Mouse (Mus musculus) hindbrain, postnatal 0 days (tissue): ENCODE results near the gene Ttll9. TPM values are rescaled to one million over a fixed set of nuclear protein-coding genes. Genes with fewer than 3 reads are reported as not detected.

ENCODE experiments used
- ATAC-seq: fragments of 200-750 bp; cut with Nextera tagmentation; 2 replicates; pipeline ENCODE4 v1.8.0; 2017; ENCODE audit warnings: mild to moderate bottlenecking, moderate TSS enrichment, moderate library complexity
- DNase-seq: peaks from one replicate; pipeline ENCODE4 v3.0.0-alpha.2; 2015; ENCODE audit warnings: low spot score
- H3K27ac ChIP-seq: fragments of 300-500 bp; sonication (generic); 2 replicates; pipeline ENCODE4 v1.5.1; 2014; ENCODE audit warnings: mild to moderate bottlenecking
- H3K27me3 ChIP-seq: fragments of 300-500 bp; sonication (generic); 2 replicates; pipeline ENCODE4 v1.6.1; 2014; ENCODE audit warnings: low read length, mixed read lengths; ENCODE audit not compliant: insufficient read depth
- H3K36me3 ChIP-seq: fragments of 300-500 bp; sonication (generic); 2 replicates; pipeline ENCODE4 v1.6.1; 2014; ENCODE audit warnings: low read length, mixed read lengths; ENCODE audit not compliant: insufficient read depth
- H3K4me1 ChIP-seq: fragments of 300-500 bp; sonication (generic); 2 replicates; pipeline ENCODE4 v1.6.1; 2014; ENCODE audit warnings: antibody characterized with exemption, low read length, mixed read lengths; ENCODE audit not compliant: insufficient read depth
- H3K4me2 ChIP-seq: fragments of 300-500 bp; sonication (generic); 2 replicates; pipeline ENCODE4 v1.6.1; 2014; ENCODE audit warnings: low read depth, mild to moderate bottlenecking, low read length, moderate library complexity, mixed read lengths
- H3K4me3 ChIP-seq: fragments of 300-500 bp; sonication (generic); 2 replicates; pipeline ENCODE4 v1.5.1; 2014; ENCODE audit warnings: low read length
- H3K9ac ChIP-seq: fragments of 300-500 bp; sonication (generic); replicated peaks from 2 replicates; pipeline ENCODE4 v1.6.1; 2014; ENCODE audit warnings: mild to moderate bottlenecking, low read length, moderate library complexity, mixed read lengths
- H3K9me3 ChIP-seq: fragments of 300-500 bp; sonication (generic); 2 replicates; pipeline ENCODE4 v1.6.1; 2016; ENCODE audit warnings: low read length, mixed read lengths
- CTCF ChIP-seq: IDR thresholded peaks from 2 replicates; pipeline ENCODE4 v1.5.1; 2016; ENCODE audit warnings: antibody characterized with exemption, control low read depth, low read depth
- WGBS: fragments of 180-500 bp; shearing (Covaris S2); extraction: QIAGEN DNeasy Blood & Tissue Kit; methylation state at CpG from one replicate; pipeline ENCODE4 v1.1.7; 2014; 5-methylcytosine and 5-hydroxymethylcytosine counted together
- polyA plus RNA-seq: library from polyadenylated mRNA; unstranded; fragments of >200 nt; fragmentation: Nextera tagmentation; extraction: Ambion mirVana; gene quantifications from 2 replicates; pipeline ENCODE4 v1.2.1, GENCODE M21; 2015
- total RNA-seq: library from RNA; depleted of rRNA; stranded (reverse); fragments of >200 nt; gene quantifications from 2 replicates; pipeline ENCODE4 v1.2.3, GENCODE M21; 2014; rRNA removed

Ttll9 gene
- 5.2 and 7.3 TPM in 2 replicates for total RNA-seq
- polyA plus RNA-seq: 5.9 and 6.5 TPM in 2 replicates

- Histone ChIP-seq H3K4me1 (no peaks in the 10 kb centered on the region), H3K4me3 (peak within 1 kb of the TSS; percentile 45), H3K27me3 (no peaks in the 10 kb centered on the region), H3K36me3 (no peaks in the 10 kb centered on the region), H3K9ac (peak within 1 kb of the TSS; percentile 51; the same call in 1 of the 2 replicates), H3K27ac (no peak within 1 kb of the TSS), H3K9me3 (no peaks in the 10 kb centered on the region), H3K4me2 (peak within 1 kb of the TSS; percentile 73)
- under 1% methylated on average over 34 of the region's 34 CpGs for WGBS
- no peak for TF ChIP-seq CTCF
- peak; percentile 98 for ATAC-seq
- DNase-seq: peak; percentile 92
Observed at GRCm38 (mm10) chr2:152962091-152962793, at the start of gene Ttll9. TSS of gene Ttll9 (plus strand) at chr2:152962485.

GRCm38 (mm10) chr2:152913471-152913870, 48.8 kb upstream of the Ttll9 start:
- H3K4me1 ChIP-seq: no peaks in the 10 kb centered on the region
- DNase-seq (no peak), ATAC-seq (no peak)
- H3K4me3 ChIP-seq: no peak overlapping the region
- H3K36me3 ChIP-seq: no peaks in the 10 kb centered on the region
- H3K9ac ChIP-seq: no peak overlapping the region
- WGBS: 49% methylated on average over 7 of the region's 7 CpGs
- TF ChIP-seq CTCF: no peak
- H3K27me3 ChIP-seq: peaks cover 8% of the 10 kb centered on the region; the same call in 1 of the 2 replicates
- H3K27ac ChIP-seq: no peak overlapping the region
- no peak overlapping the region for H3K4me2 ChIP-seq
- H3K9me3 ChIP-seq: no peaks in the 10 kb centered on the region

- H3K27ac ChIP-seq: no peak overlapping the region
- H3K4me2 ChIP-seq: peak overlapping the region; percentile 54
- H3K4me1 ChIP-seq: no peaks in the 10 kb centered on the region
- peaks cover 8% of the 10 kb centered on the region; the same call in 1 of the 2 replicates for H3K27me3 ChIP-seq
- no peaks in the 10 kb centered on the region for H3K36me3 ChIP-seq
- H3K9me3 ChIP-seq: no peaks in the 10 kb centered on the region
- 5% methylated on average over 18 of the region's 18 CpGs for WGBS
- peak overlapping the region; percentile 21; the same call in 1 of the 2 replicates for H3K9ac ChIP-seq
- peak; percentile 95 for DNase-seq
- peak; percentile 98 for TF ChIP-seq CTCF
- ATAC-seq: peak; percentile 81
- peak overlapping the region; percentile 24 for H3K4me3 ChIP-seq
Observed at GRCm38 (mm10) chr2:152914310-152915120, 47.8 kb upstream of the Ttll9 start.

- no peak for TF ChIP-seq CTCF
- H3K9me3 ChIP-seq: no peaks in the 10 kb centered on the region
- ATAC-seq (no peak), DNase-seq (no peak)
- H3K9ac ChIP-seq: no peak overlapping the region
- no peaks in the 10 kb centered on the region for H3K36me3 ChIP-seq
- peaks cover 8% of the 10 kb centered on the region; the same call in 1 of the 2 replicates for H3K27me3 ChIP-seq
- no peak overlapping the region for H3K27ac ChIP-seq
- WGBS: 69% methylated on average over 4 of the region's 4 CpGs
- no peaks in the 10 kb centered on the region for H3K4me1 ChIP-seq
- no peak overlapping the region for H3K4me2 ChIP-seq
- no peak overlapping the region for H3K4me3 ChIP-seq
Observed at GRCm38 (mm10) chr2:152915453-152915852, 46.8 kb upstream of the Ttll9 start.

GRCm38 (mm10) chr2:152916111-152916510, 46.2 kb upstream of the Ttll9 start:
- Histone ChIP-seq H3K27me3 (peaks cover 8% of the 10 kb centered on the region; the same call in 1 of the 2 replicates), H3K36me3 (no peaks in the 10 kb centered on the region), H3K4me3 (no peak overlapping the region), H3K9ac (no peak overlapping the region), H3K4me2 (no peak overlapping the region), H3K4me1 (no peaks in the 10 kb centered on the region), H3K27ac (no peak overlapping the region), H3K9me3 (no peaks in the 10 kb centered on the region)
- TF ChIP-seq CTCF: no peak
- ATAC-seq (no peak), DNase-seq (no peak)
- 60% methylated on average over 5 of the region's 5 CpGs for WGBS

- ATAC-seq: no peak
- no peaks in the 10 kb centered on the region for H3K36me3 ChIP-seq
- H3K9me3 ChIP-seq: no peaks in the 10 kb centered on the region
- H3K9ac ChIP-seq: no peak overlapping the region
- no peak overlapping the region for H3K27ac ChIP-seq
- no peak for TF ChIP-seq CTCF
- DNase-seq: no peak
- no peaks in the 10 kb centered on the region for H3K4me1 ChIP-seq
- H3K4me2 ChIP-seq: no peak overlapping the region
- peaks cover 4% of the 10 kb centered on the region; the same call in 1 of the 2 replicates for H3K27me3 ChIP-seq
- WGBS: 50% methylated on average over 9 of the region's 9 CpGs
- H3K4me3 ChIP-seq: no peak overlapping the region
Observed at GRCm38 (mm10) chr2:152917671-152918070, 44.6 kb upstream of the Ttll9 start.
